Mouse (Mus musculus): ENCODE measurements around the gene Zfand6. TPM values are rescaled to one million over a fixed set of nuclear protein-coding genes. Genes with fewer than 3 reads are reported as not detected.

The Zfand6 gene
- polyA plus RNA-seq, 1 experiment: 155 TPM

- H3K36me3 ChIP-seq (ENCODE audit: control insufficient read depth, insufficient read depth, low read length, poor library complexity, severe bottlenecking): no peaks in the 10 kb centered on the region
- H3K27me3 ChIP-seq (ENCODE audit: control insufficient read depth, insufficient read depth, low read length, poor library complexity, severe bottlenecking): no peaks in the 10 kb centered on the region
- TF ChIP-seq POLR2A (IDR thresholded peaks at IDR 0.05; ENCODE audit: insufficient read depth, low read length) (no peak), CTCF (IDR thresholded peaks at IDR 0.05; ENCODE audit: low read depth, low read length) (no peak), EP300 (IDR thresholded peaks at IDR 0.05; ENCODE audit: insufficient read depth, low read depth, low read length) (no peak)
- H3K4me3 ChIP-seq (ENCODE audit: low read depth, low read length): no peak overlapping the region
- no peaks in the 10 kb centered on the region for H3K4me1 ChIP-seq (ENCODE audit: control insufficient read depth, insufficient read depth, low read length)
- no peak overlapping the region for H3K27ac ChIP-seq (ENCODE audit: insufficient read depth, low read length)
- H3K9me3 ChIP-seq (replicated peaks; ENCODE audit: control insufficient read depth, insufficient read depth, low read length, poor library complexity, severe bottlenecking): no peaks in the 10 kb centered on the region
- no peak overlapping the region for H3K9ac ChIP-seq (ENCODE audit: low read depth, poor library complexity, severe bottlenecking)
These were observed 85.3 kb downstream of the Zfand6 start for GRCm38 (mm10) chr7:84604501-84604900.

- TF ChIP-seq POLR2A (IDR thresholded peaks at IDR 0.05; ENCODE audit: insufficient read depth, low read length) (no peak), CTCF (IDR thresholded peaks at IDR 0.05; ENCODE audit: low read depth, low read length) (no peak), EP300 (IDR thresholded peaks at IDR 0.05; ENCODE audit: insufficient read depth, low read depth, low read length) (no peak)
- Histone ChIP-seq H3K27ac (ENCODE audit: insufficient read depth, low read length) (no peak overlapping the region), H3K4me1 (ENCODE audit: control insufficient read depth, insufficient read depth, low read length) (no peaks in the 10 kb centered on the region), H3K9me3 (replicated peaks; ENCODE audit: control insufficient read depth, insufficient read depth, low read length, poor library complexity, severe bottlenecking) (no peaks in the 10 kb centered on the region), H3K27me3 (ENCODE audit: control insufficient read depth, insufficient read depth, low read length, poor library complexity, severe bottlenecking) (no peaks in the 10 kb centered on the region), H3K4me3 (ENCODE audit: low read depth, low read length) (no peak overlapping the region), H3K36me3 (ENCODE audit: control insufficient read depth, insufficient read depth, low read length, poor library complexity, severe bottlenecking) (no peaks in the 10 kb centered on the region), H3K9ac (ENCODE audit: low read depth, poor library complexity, severe bottlenecking) (no peak overlapping the region)
These were observed 88.4 kb downstream of the Zfand6 start for GRCm38 (mm10) chr7:84601331-84601730.

- Histone ChIP-seq H3K27me3 (ENCODE audit: control insufficient read depth, insufficient read depth, low read length, poor library complexity, severe bottlenecking) (no peaks in the 10 kb centered on the region), H3K27ac (ENCODE audit: insufficient read depth, low read length) (no peak overlapping the region), H3K4me3 (ENCODE audit: low read depth, low read length) (no peak overlapping the region), H3K4me1 (ENCODE audit: control insufficient read depth, insufficient read depth, low read length) (no peaks in the 10 kb centered on the region), H3K36me3 (ENCODE audit: control insufficient read depth, insufficient read depth, low read length, poor library complexity, severe bottlenecking) (no peaks in the 10 kb centered on the region), H3K9me3 (replicated peaks; ENCODE audit: control insufficient read depth, insufficient read depth, low read length, poor library complexity, severe bottlenecking) (no peaks in the 10 kb centered on the region), H3K9ac (ENCODE audit: low read depth, poor library complexity, severe bottlenecking) (no peak overlapping the region)
- TF ChIP-seq EP300 (IDR thresholded peaks at IDR 0.05; ENCODE audit: insufficient read depth, low read depth, low read length) (no peak), CTCF (IDR thresholded peaks at IDR 0.05; ENCODE audit: low read depth, low read length) (no peak), POLR2A (IDR thresholded peaks at IDR 0.05; ENCODE audit: insufficient read depth, low read length) (no peak)
These were observed 89.1 kb downstream of the Zfand6 start for GRCm38 (mm10) chr7:84600631-84601030.

- TF ChIP-seq POLR2A (IDR thresholded peaks at IDR 0.05; ENCODE audit: insufficient read depth, low read length): no peak
- TF ChIP-seq EP300 (IDR thresholded peaks at IDR 0.05; ENCODE audit: insufficient read depth, low read depth, low read length): no peak
- no peak for TF ChIP-seq CTCF (IDR thresholded peaks at IDR 0.05; ENCODE audit: low read depth, low read length)
- no peak overlapping the region for H3K27ac ChIP-seq (ENCODE audit: insufficient read depth, low read length)
- no peak overlapping the region for H3K9ac ChIP-seq (ENCODE audit: low read depth, poor library complexity, severe bottlenecking)
- no peak overlapping the region for H3K4me3 ChIP-seq (ENCODE audit: low read depth, low read length)
- H3K27me3 ChIP-seq (ENCODE audit: control insufficient read depth, insufficient read depth, low read length, poor library complexity, severe bottlenecking): no peaks in the 10 kb centered on the region
- no peaks in the 10 kb centered on the region for H3K4me1 ChIP-seq (ENCODE audit: control insufficient read depth, insufficient read depth, low read length)
- no peaks in the 10 kb centered on the region for H3K36me3 ChIP-seq (ENCODE audit: control insufficient read depth, insufficient read depth, low read length, poor library complexity, severe bottlenecking)
- no peaks in the 10 kb centered on the region for H3K9me3 ChIP-seq (replicated peaks; ENCODE audit: control insufficient read depth, insufficient read depth, low read length, poor library complexity, severe bottlenecking)
These were observed 93.1 kb downstream of the Zfand6 start for GRCm38 (mm10) chr7:84596633-84597032.

GRCm38 (mm10) chr7:84596002-84596401 lies 93.8 kb downstream of the Zfand6 start:
- no peaks in the 10 kb centered on the region for H3K27me3 ChIP-seq (ENCODE audit: control insufficient read depth, insufficient read depth, low read length, poor library complexity, severe bottlenecking)
- H3K27ac ChIP-seq (ENCODE audit: insufficient read depth, low read length): no peak overlapping the region
- H3K4me3 ChIP-seq (ENCODE audit: low read depth, low read length): no peak overlapping the region
- H3K36me3 ChIP-seq (ENCODE audit: control insufficient read depth, insufficient read depth, low read length, poor library complexity, severe bottlenecking): no peaks in the 10 kb centered on the region
- H3K4me1 ChIP-seq (ENCODE audit: control insufficient read depth, insufficient read depth, low read length): no peaks in the 10 kb centered on the region
- H3K9me3 ChIP-seq (replicated peaks; ENCODE audit: control insufficient read depth, insufficient read depth, low read length, poor library complexity, severe bottlenecking): no peaks in the 10 kb centered on the region
- H3K9ac ChIP-seq (ENCODE audit: low read depth, poor library complexity, severe bottlenecking): no peak overlapping the region
- TF ChIP-seq CTCF (IDR thresholded peaks at IDR 0.05; ENCODE audit: low read depth, low read length) (no peak), EP300 (IDR thresholded peaks at IDR 0.05; ENCODE audit: insufficient read depth, low read depth, low read length) (no peak), POLR2A (IDR thresholded peaks at IDR 0.05; ENCODE audit: insufficient read depth, low read length) (no peak)

- no peaks in the 10 kb centered on the region for H3K4me1 ChIP-seq (ENCODE audit: control insufficient read depth, insufficient read depth, low read length)
- no peak overlapping the region for H3K4me3 ChIP-seq (ENCODE audit: low read depth, low read length)
- no peaks in the 10 kb centered on the region for H3K9me3 ChIP-seq (replicated peaks; ENCODE audit: control insufficient read depth, insufficient read depth, low read length, poor library complexity, severe bottlenecking)
- TF ChIP-seq EP300 (IDR thresholded peaks at IDR 0.05; ENCODE audit: insufficient read depth, low read depth, low read length) (no peak), CTCF (IDR thresholded peaks at IDR 0.05; ENCODE audit: low read depth, low read length) (no peak), POLR2A (IDR thresholded peaks at IDR 0.05; ENCODE audit: insufficient read depth, low read length) (no peak)
- no peaks in the 10 kb centered on the region for H3K27me3 ChIP-seq (ENCODE audit: control insufficient read depth, insufficient read depth, low read length, poor library complexity, severe bottlenecking)
- no peak overlapping the region for H3K27ac ChIP-seq (ENCODE audit: insufficient read depth, low read length)
- no peak overlapping the region for H3K9ac ChIP-seq (ENCODE audit: low read depth, poor library complexity, severe bottlenecking)
- no peaks in the 10 kb centered on the region for H3K36me3 ChIP-seq (ENCODE audit: control insufficient read depth, insufficient read depth, low read length, poor library complexity, severe bottlenecking)
These were observed 94.8 kb downstream of the Zfand6 start for GRCm38 (mm10) chr7:84594917-84595303.
